Mouse (Mus musculus): ENCODE measurements around the gene Olfr667.
"Not testable (repeated sequence)": the region's sequence is repeated elsewhere in the genome, so short reads cannot be mapped to it uniquely, and the experiment has no call there.

The Olfr667 gene

GRCm38 (mm10) chr7:104921382-104921781 lies at the start of gene Olfr667:
Olfr667 (minus strand) TSS chr7:104921482.
- DNase-seq = no peak

- no peak for DNase-seq
Measured at GRCm38 (mm10) chr7:104962520-104962919, 41.2 kb upstream of the Olfr667 start, which contains the start of gene Olfr670. Olfr670 (minus strand) TSS chr7:104962620.

- DNase-seq = not testable (repeated sequence)
Measured at GRCm38 (mm10) chr7:104950234-104950633, 29.0 kb upstream of the Olfr667 start.

GRCm38 (mm10) chr7:104933940-104934339 lies 12.7 kb upstream of the Olfr667 start, which contains the start of gene Olfr669:
Olfr669 (plus strand) TSS chr7:104934240.
- no peak for DNase-seq

GRCm38 (mm10) chr7:104927957-104928356 lies 6.7 kb upstream of the Olfr667 start, which contains the start of gene Olfr668:
Olfr668 (minus strand) TSS chr7:104928057.
- DNase-seq = no peak

GRCm38 (mm10) chr7:104895852-104896251 lies 25.4 kb downstream of the Olfr667 start, which contains the start of gene Olfr666:
Olfr666 (minus strand) TSS chr7:104895952.
- no peak for DNase-seq

GRCm38 (mm10) chr7:104877731-104878130 lies 43.6 kb downstream of the Olfr667 start, which contains the start of gene Olfr665:
Olfr665 (plus strand) TSS chr7:104878031.
- DNase-seq = no peak
